In genomic region chr2:72794501-72794900, GRCm38 (mm10) we compare ENCODE assay signal across 24 mouse cellular contexts.
DNase-seq lines count a peak whose midpoint lies in the region; ATAC-seq lines count a peak whose summit lies in the region.
"Had no signal": no experiment of that assay in that cellular context is flagged by ENCODE, and none has a peak within 500 bp of the region (broad histone marks: within the 10 kb centered on the region; RNA-seq: fewer than 3 reads in every experiment).

No protein-coding gene starts in this region.

- no peaks in the 10 kb centered on the region for H3K36me3 ChIP-seq in limb, embryonic 13.5 days
- no peaks in the 10 kb centered on the region for H3K36me3 ChIP-seq in limb, embryonic 10.5 days
- H3K36me3 ChIP-seq: embryonic facial prominence, embryonic 10.5 days; embryonic facial prominence, embryonic 12.5 days; forebrain, embryonic 15.5 days; G1E had no signal

- H3K4me2 ChIP-seq in limb, embryonic 13.5 days (replicated peaks) = no peak overlapping the region
- H3K4me2 ChIP-seq: embryonic facial prominence, embryonic 12.5 days; forebrain, embryonic 13.5 days; forebrain, embryonic 15.5 days had no signal

- 0 out of 2 replicates have a peak overlapping the region, but pooled peaks have one; percentile 24 for H3K27ac ChIP-seq in limb, embryonic 13.5 days
- no peak overlapping the region for H3K27ac ChIP-seq in limb, embryonic 10.5 days
- H3K27ac ChIP-seq: embryonic facial prominence, embryonic 10.5 days; embryonic facial prominence, embryonic 12.5 days; forebrain, embryonic 13.5 days; forebrain, embryonic 15.5 days had no signal

- H3K4me1 ChIP-seq in limb, embryonic 13.5 days = peaks cover 27% of the 10 kb centered on the region
- peaks cover 17% of the 10 kb centered on the region; the same call in 1 of the 2 replicates for H3K4me1 ChIP-seq in limb, embryonic 10.5 days
- H3K4me1 ChIP-seq: embryonic facial prominence, embryonic 12.5 days; forebrain, embryonic 13.5 days; forebrain, embryonic 15.5 days had no signal

- 57% methylated on average over 4 of the region's 4 CpGs for WGBS in limb, embryonic 13.5 days
- 81% methylated on average over 4 of the region's 4 CpGs for WGBS in limb, embryonic 10.5 days

- no peaks in the 10 kb centered on the region for H3K9me3 ChIP-seq in limb, embryonic 13.5 days
- no peaks in the 10 kb centered on the region for H3K9me3 ChIP-seq in limb, embryonic 10.5 days (replicated peaks)
- H3K9me3 ChIP-seq: embryonic facial prominence, embryonic 10.5 days; embryonic facial prominence, embryonic 12.5 days; forebrain, embryonic 13.5 days; forebrain, embryonic 15.5 days; G1E had no signal

- ATAC-seq in limb, embryonic 13.5 days (ENCODE audit: low FRiP score, low read depth) = no peak
- peak; percentile 60 for ATAC-seq in common myeloid progenitor, adult 5-6 weeks (replicated peaks; ENCODE audit: low read depth, poor library complexity, severe bottlenecking)
- peak; percentile 17 to 49; a peak in 1 of 4 replicates for ATAC-seq in hematopoietic stem cell, adult 5-6 weeks (replicated peaks in 1 of 2; ENCODE audit: insufficient read depth in 1 of 2, low FRiP score in 2 of 2, low TSS enrichment in 1 of 2, low read depth in 1 of 2, poor library complexity in 2 of 2, severe bottlenecking in 2 of 2)
- ATAC-seq: CD4-positive, CD25-positive, alpha-beta regulatory T cell, adult 4 months; forebrain, embryonic 13.5 days; forebrain, embryonic 15.5 days; forebrain, postnatal 0 days had no signal

- H3K9ac ChIP-seq in limb, embryonic 13.5 days = no peak overlapping the region
- H3K9ac ChIP-seq: embryonic facial prominence, embryonic 12.5 days; forebrain, embryonic 13.5 days; forebrain, embryonic 15.5 days; forebrain, postnatal 0 days had no signal

- no peak overlapping the region for H3K4me3 ChIP-seq in limb, embryonic 13.5 days
- H3K4me3 ChIP-seq in limb, embryonic 10.5 days = no peak overlapping the region
- H3K4me3 ChIP-seq: embryonic facial prominence, embryonic 10.5 days; embryonic facial prominence, embryonic 12.5 days; forebrain, embryonic 13.5 days; forebrain, embryonic 15.5 days had no signal

- no peak for DNase-seq in limb, embryonic 10.5 days (ENCODE audit: low spot score)
- DNase-seq in kidney, postnatal 4 days = no peak
- DNase-seq in urinary bladder, postnatal 25 days (ENCODE audit: low spot score) = no peak
- DNase-seq: adrenal gland, adult 2 months; adrenal gland, postnatal 10 days; adrenal gland, postnatal 25 days; B cell, adult 2 months; cerebellum, adult 11 months; cerebellum, adult 18-20 months; cerebellum, adult 8-10 months; cerebellum, adult 9-11 months; cerebellum, postnatal 14 days; cerebellum, postnatal 36 days; forebrain, postnatal 0 days had no signal

- no peaks in the 10 kb centered on the region; the same call in 1 of the 2 replicates for H3K27me3 ChIP-seq in limb, embryonic 13.5 days
- H3K27me3 ChIP-seq in limb, embryonic 10.5 days (ENCODE audit: low read depth, poor library complexity, severe bottlenecking) = no peaks in the 10 kb centered on the region
- H3K27me3 ChIP-seq: CH12.LX; embryonic facial prominence, embryonic 12.5 days; forebrain, embryonic 13.5 days; forebrain, embryonic 15.5 days had no signal
